Mouse (Mus musculus) ovary, postnatal 36 days (tissue): ENCODE data around the gene Fam49a.

ENCODE experiments used
- DNase-seq: peaks from one replicate; pipeline ENCODE4 v3.0.0; 2022; ENCODE audit warnings: low spot score, mixed read lengths

The Fam49a gene

DNA sequence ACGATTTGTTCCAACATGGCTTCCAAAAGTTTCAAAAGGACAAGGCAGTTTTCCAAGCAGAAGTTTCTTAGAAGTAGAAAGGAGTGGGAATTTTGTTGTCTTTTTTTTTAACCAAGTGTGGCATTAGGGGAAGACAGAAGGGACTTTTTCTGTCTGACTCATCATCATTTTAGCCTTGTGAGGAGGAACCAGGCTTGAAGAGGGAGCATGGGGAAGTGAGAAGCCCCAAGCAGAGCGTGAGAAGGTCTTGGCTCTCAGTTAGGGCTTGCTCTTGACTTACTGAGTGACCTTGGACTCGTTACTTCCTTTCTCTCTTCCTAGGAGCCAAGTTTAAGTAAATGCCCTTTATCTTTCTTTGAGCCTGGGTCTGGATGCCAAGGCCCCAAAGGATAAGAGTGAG is 8.6 kb downstream of the Fam49a start:
- DNase-seq, result no peak

DNA sequence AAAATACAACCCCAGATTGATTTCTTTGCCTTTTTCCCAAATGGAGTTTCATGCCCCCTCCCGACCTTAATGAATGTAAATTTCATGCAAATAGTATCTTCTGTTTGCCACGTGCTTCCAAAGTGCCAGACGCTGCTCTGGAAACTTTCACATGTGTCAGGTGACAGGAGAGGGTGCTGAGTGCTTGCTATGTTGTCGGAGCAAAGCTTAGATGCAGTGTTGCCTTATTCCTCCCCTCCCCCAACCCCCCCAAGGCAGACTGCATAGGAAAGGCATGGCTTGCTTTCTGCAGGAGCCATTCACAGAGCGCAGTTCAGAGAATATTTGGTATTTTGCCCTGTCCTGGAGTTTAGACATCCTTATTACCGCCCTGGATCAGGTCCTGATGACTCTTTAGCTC is 12.2 kb downstream of the Fam49a start:
- no peak for DNase-seq

DNA sequence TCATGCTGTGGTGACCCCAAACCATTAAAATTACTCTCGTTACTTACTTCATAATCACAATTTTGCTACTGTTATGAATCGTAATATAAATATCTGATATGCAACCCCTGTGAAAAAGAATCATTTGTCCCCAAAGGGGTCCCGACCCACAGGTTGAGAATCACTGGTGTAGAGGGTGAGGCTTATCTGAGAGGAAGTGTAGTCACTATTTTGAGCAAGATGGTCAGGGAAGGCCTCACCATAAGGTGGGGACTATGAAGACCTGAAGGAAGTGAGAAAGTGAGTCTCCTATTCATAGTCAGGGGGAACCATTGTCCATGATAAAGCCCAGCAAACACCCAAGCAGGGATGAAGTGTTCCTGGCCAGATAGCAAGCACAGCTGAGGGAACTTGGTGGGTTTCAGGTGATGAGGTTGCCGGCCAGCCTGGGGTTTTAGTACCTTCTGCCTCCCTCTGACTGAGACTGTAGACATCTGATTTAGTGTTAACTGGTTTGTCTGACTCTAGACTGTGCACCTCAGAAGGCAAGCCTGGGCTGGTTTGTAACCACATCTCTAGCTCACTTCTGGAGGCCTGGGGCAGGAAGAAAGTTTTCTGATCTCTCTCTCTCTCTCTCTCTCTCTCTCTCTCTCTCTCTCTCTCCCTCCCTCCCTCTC is 13.3 kb downstream of the Fam49a start:
- DNase-seq, result no peak

DNA sequence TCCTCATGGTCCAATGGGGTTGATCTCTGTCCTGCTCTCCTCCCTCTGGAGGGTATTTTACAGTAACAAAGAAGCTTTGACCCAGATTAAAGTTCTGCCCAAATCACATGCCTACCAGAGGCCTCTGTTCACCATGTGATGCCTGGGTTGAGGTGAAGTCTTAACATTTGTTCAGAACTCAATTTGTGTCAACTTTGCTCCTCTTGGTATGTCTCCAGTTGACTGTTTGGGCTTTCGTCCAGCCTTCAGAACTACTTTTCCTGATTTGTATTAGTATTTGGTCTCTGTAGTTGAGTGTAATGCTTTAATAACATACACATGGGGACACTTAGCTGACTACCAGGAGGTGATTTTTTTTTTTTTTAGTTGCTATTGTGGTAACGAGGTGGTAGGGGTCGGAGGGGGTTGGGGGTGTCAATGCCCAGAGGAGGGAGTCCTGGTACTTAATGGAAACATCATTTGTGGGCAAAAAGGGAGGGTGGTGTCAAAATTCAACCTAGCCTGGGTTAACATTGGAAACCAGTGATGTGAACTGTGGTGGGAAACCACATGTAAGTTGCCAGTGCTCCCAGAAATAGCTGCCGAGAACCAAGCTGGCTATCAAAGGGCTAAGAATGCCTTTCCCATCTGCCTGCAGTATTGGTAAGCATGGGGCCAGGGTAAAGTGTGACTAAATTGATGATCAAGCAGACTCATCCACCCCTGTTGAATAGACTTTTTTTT is 16.0 kb downstream of the Fam49a start:
- no peak for DNase-seq

DNA sequence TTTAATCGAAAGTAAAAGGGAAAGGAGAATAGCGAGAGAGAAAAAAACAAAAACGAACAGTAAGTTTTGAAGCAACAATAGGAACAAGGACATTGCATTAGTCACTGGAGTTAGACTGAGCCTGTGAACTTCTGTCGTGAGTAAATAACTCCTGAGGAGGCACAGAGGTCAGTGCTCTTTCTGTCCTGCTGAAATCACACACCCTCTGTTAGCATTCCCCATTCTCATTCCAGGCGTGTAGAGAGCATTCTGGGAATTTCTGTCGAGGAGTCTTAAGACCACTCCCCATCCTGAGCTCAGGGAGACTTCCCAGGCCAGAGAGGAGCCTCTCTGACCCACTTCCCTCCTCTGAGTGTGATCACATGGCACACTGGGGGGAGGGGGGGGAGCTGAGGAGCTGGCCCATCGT is 16.5 kb downstream of the Fam49a start:
- DNase-seq, result no peak

DNA sequence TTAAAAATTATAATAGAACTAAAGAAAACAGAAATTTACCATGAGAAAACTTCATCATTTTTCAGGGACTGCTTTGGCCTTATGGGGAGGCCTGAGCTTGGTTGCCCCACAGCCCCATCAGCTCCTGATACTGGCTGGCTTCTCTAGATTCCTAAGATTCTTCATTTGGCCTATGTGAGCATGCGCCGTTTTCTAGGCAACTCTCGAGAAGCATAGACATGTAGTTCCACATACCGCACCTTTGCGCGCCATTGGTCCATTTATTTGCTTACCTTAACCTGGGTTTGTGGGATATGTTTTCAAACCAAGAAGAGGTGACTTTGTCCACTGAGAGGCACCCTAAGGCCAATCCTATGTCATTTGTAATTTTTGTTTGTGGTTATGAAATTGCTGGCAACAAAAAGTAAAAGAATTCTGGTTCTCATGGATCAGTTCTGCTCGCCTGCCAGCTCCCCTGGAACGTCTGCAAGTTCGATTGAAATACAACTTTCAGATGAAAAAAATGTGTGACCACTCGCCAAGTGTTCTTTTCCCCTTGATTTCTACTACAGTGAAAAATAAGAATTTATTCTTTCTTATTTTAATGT is 21.9 kb downstream of the Fam49a start:
- peak; percentile 16 for DNase-seq

DNA sequence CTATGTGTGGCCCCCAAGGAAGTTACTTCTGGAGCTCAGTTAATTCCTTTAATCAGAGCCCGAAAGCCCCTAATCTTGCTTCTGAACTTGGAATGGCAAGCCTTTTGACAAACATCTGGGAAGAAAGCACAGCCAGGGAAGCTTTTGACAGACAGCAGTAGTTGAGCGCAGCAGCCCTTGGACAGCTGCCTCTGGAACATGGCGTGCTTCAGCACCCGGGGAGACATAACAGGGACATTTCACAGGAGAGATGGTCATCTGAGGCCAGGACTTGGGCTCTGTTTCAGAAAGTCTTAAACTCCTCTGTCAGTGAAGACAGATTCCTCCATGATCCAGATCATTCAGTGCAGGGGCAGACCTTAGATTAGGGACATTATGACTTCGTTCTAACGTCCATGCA is 22.6 kb downstream of the Fam49a start:
- DNase-seq, result peak; percentile 26

DNA sequence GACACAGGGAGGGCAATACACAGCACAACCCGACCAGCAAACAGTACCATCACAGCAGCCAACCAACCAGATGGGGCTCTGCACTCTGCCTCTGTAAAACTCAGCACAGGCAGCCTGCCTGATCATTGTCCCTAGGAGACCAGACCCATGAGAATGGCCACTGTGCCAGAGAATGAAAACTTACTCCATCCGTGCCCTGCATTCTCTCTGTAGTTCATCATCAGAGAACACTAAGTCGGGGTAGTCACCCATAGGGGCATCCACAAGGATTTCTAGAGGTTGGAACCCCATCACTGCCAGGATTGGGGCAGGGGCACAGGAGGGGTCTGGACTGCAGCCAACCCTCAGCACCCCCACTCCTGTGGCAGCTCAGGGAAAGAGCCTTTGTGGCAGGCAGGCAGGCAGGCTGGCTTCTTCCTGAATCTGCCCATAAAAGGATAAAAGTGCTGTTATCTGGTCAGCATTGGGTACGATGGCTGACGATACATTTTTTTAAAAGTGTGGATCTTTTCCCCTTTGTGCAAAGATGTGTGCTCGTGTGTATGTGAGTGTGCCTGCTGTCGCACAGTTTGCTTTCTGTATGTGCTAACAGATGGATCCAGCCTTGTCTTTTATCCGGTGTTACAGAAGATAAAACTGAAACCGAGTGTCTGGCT is 25.3 kb downstream of the Fam49a start:
- DNase-seq, result peak; percentile 12

DNA sequence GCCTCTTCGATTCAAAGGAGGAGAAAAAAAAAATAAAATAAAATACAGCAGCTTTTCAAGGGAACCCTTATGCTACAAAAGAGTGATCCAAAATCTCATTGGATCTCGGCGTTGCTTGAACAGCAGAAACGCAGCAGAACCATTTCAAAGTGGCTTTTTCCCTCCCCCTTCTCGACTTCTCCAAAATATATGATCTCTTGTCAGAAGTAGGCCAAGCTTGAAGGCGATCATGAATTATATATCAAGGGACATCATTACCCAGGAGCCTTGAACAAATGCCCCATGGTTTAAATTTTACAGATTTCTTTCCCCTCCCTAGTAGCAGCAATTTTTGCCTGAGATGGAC is 25.8 kb downstream of the Fam49a start:
- no peak for DNase-seq

DNA sequence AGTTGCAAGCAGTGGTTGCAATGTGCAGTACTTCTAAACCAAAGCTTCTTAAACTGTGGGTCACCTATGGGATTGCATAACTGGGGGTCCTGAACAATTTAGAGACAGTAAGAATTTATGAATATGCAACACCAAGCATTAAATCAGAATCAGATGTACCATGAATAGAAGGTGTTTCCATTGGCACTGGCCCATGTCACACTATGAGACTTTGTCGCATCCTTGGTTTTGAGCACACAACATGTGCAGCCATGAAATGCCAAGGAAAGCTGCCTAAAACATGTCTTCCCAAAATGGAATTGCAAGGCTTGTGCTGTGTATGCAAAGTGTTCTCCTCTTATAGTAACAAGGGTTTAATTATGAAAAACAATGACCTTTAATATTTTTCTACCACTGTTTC is 26.6 kb downstream of the Fam49a start:
- no peak for DNase-seq

DNA sequence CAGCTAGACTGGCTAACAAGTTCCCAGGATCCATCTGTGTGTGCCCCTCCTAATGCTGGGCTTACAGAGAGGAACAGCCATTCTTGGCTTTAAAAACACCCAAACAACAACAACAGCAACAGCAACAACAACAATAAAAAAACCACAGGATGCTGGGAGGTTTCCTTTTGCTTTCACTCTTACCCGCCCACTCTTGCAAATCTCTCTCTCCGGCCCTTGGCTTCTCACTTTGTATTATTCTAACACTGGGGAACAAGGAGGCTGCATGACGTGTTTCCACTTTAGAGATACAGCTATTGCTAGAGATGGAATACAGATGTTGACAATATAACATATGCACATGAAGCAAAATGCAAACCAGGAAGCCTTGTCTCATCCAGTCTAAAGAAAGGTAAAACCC is 27.7 kb downstream of the Fam49a start:
- DNase-seq, result no peak

DNA sequence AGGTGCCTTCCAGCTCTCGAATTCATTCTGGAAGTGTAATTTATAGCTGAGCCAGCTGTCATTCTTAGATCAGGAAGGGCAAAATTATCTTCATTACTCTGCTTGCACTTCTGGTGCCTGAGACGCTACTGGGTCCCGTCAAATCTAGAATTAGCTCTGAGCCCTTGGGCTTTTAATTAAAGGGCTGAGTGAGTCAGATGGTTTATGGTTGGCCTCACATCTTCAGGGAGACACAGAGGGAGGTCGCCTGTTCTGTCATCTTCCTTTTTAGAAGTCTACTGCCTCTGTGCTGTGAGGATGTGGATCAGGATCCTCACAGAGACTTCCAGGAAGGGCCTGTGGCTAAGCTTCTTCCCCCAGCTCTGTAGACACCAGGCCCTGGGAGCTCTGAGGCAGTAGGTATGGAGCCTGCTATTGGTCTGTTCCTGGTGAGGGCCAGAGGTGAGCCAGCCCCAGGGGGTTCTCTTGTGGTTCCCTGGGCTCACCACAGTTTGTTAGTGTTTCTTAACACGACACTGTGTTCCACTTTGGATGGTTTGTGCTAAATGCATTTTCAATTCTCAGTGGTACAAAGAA is 30.2 kb downstream of the Fam49a start:
- no peak for DNase-seq

DNA sequence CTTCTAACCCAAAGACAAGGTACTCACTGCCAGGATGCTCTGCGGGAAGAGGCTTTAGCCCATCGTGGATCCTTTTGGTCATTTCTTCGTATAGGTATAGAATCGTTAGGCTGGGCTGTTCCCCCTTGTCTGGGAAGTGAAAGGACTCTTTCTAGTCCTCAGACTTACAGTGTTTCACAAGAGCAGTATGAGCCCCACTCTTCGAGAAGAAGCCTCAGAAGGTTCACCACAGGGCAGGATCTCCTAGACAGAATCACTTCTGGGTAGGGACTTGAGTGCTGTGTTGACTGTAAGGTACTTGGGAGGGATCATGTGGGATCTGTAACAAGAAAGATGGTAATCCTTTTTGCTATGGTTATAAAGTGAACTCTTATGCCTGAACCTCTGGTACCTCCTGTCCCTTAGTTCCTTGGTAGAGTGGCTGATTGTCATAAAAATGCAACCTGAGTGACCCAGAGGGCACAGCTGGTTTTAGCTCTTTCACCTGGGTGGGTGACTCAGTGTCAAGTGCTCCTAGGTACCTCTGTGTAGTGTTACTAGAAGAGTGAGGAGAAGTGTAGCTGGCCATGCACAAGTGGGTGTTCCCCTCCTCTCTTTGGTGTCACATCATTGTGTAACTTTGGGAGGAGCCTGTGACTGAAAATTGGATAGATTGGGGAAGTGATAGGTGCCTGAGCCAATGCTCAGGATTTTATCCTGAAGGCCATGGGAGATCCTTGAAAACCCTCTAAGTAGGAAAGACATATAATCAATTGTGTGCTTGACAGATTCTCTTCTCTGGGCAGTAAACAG is 32.6 kb downstream of the Fam49a start:
- no peak for DNase-seq

DNA sequence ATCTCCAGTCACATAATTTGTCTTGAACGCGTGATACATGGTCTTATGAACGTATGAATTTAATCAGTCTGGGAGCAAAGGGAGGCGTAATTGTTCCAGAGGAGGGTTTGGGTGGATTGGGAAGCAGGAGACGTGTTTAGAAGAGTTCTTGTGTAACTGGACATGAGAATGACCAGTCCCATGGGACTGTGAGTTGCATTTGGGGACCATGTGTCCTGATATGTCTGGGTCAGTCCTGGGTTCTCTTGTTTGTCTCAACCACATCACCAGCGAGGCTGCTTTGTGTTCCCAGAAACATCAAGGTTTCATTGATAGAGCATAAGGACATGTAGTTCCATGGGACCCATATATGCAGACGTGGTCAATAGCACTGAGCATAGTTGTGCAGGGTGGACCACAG is 36.5 kb downstream of the Fam49a start:
- DNase-seq, result no peak

DNA sequence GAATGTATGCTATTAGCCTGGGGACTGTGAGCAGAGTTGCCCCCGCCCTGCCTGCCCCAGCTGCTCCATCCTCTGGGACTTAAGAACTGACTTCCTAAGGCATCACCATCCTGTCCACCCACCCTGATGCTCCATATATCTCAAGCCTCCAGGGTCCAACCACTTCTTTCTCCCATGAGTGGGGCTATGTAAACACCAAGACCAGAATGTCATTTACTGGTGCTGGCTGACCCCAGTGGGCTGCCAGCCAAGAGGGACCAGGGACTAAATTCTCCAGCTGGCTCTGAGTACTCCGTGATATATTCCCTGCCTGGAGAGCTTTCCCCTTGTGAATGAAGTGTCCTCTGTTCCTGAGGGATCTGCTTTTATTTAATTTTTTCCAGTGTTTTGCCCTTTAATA is 37.4 kb downstream of the Fam49a start:
- no peak for DNase-seq

DNA sequence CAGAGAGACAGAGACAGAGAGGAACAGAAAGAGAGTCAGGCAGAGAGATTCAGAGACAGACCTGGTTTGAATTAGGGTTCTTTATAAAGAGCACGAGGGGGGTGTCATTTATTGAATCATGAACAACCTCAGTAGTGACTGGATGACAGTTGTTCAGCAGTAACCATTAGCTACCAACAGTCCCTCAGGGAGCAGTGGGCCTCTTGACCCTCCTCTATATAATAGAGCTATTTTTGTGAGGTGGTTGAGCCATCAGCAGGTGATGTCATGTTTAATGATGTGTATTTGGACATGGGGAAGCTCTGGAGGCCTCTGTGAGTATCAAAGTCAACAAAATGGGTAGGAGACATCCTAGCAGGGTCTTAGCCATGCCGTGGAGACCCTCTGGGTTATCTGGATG is 39.2 kb downstream of the Fam49a start:
- no peak for DNase-seq

DNA sequence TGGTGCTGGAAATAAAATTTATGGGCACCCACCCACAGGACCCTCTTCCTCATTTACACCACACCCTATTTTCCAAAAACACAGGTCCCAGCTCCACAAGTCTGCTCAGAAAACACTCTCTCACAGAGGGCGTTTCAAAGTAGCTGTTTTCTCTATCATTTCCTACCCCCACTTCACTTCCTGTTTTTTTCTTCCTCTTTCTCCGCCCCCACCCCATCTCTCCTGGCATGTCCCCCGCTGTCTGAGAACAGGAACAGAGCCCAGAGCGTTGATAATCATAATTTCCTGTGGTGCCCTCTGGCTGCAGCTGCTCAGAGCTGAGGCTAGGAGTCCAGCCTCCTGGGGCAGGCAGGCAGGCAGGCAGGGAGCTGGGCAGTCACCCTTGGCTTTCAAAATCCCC is 39.9 kb downstream of the Fam49a start:
- DNase-seq, result peak; percentile 24

DNA sequence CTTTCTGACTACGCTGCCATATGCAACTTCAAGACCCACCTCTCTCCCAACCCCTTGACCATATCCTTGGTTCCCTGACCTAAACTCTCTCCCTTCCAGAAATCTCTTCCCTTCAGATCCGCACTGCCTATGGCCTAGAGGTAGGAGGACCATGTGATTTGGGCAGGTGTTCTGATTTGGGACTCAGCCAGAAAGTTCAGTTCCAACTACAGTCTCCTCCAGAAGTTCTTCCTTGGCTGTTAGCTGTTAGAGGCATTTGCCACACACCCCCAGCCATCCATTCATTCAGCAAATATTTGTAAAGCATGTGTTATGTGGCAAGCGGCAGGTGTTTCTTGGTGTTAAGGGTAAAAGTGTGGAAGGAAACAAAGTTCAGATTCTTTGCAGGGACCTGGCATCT is 44.3 kb downstream of the Fam49a start:
- DNase-seq, result no peak

DNA sequence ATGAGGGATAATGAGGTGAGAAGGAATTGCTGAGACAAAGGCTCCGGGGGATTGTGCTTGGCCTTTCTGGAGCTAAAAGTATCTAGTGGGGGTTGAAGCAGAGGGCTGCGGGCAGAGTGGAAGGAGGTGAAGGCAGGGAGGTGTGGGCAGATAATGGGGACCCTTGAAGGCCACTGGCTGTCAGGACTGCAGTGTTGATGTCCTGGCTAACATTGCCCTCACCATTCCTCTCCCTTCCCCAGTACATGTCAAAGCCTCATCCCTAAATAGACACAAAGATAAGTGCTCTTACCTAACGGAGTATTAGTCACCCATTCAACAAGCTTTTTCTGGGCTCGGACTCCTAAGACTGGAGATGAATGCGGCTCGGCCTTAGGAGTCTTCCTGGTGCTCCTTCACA is 44.9 kb downstream of the Fam49a start:
- no peak for DNase-seq

DNA sequence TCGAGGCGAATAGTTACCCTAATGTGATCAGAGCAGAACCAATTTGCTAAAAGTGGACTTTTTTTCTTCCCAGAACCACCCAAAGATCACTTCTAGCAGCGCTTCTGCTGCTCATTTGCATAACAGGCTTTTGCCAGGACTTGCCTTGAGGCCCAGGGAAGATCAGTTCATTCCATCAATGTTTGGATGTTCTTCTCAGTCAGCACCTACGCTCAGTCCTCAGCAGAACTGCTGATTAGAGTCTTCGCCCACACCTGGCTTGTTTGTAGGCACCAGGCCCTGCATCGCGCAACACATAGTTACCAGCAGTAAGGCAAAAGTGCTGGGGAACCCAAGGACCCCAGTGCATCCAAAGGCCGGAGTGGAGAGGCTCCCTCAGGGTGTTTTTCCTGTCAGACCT is 45.3 kb downstream of the Fam49a start:
- DNase-seq, result no peak

DNA sequence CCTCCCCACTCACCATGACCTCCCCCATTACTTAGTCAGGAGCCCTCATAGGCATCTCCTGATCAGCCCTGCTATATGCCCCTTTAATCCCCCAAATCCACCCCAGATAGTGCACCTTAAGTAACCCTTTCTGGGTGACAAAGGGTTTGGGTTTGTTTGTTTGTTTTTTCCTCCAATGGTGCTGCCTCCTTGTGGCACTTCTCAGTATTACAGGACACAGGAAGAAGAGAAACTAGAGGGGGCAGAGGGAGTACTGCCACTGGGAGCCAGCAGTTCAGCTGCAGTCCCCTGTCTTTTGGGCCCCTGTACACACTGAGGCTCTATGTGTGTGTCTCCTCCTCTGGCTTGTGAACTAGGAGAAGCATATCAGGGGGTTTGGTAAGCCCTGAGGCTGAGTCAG is 51.5 kb downstream of the Fam49a start:
- no peak for DNase-seq

DNA sequence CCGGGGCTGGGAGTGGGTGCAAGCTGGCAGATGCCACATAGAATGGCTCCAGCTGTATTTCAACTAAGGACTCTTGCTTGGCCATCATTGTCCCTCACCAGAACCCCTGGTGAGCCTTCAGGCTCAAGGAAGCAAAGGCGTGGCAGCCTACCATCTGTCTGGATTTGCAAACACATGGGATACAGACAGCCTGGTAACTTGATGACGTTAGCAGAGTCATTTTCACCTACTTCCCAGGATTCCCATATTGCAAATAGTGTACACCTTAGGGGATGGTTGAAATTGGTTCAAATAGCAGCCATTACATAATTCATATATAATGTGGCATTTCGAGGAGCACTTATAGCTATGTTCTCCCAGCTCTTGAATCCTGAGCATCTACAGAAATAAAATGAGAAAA is 52.0 kb downstream of the Fam49a start:
- no peak for DNase-seq
